Mouse (Mus musculus) bone marrow macrophage, adult 2 months (primary cell): ENCODE data around the gene Csnk1g2.

Experiments used
- CTCF ChIP-seq: IDR thresholded peaks from 2 replicates; pipeline ENCODE4 v1.5.1; 2012; ENCODE audit warnings: low read depth, mild to moderate bottlenecking, low read length, moderate library complexity
- POLR2A ChIP-seq: IDR thresholded peaks from 2 replicates; pipeline ENCODE4 v1.6.1; 2012; ENCODE audit warnings: mild to moderate bottlenecking, low read depth, low read length, borderline replicate concordance

DNA sequence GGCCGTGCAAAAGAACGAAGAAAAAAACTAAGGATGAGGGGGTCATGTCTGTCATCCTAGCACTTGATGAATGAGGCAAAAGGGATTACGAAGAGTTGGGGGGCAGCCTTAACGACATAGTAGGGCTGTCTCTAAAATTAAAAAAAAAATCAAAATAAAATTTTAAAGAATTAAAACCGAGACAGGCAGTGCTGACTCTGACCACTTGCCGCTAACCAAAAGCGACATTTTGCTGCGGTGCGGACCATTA is 1.0 kb upstream of the Csnk1g2 start:
- no peak for TF ChIP-seq POLR2A
- no peak for TF ChIP-seq CTCF
